Mouse (Mus musculus): Measurements from ENCODE around the gene Cd99l2. TPM values are rescaled to one million over a fixed set of nuclear protein-coding genes. Genes with fewer than 3 reads are reported as not detected.

The Cd99l2 gene
- total RNA-seq, 2 experiments from 2014 or later: 28.4 to 30.3 TPM

Small RNAs within 50 kb of the gene (microRNA-seq; reads per million reads assigned to microRNA genes)
- not detected for gene Gm23945

Other genes starting within 250 kb of the Cd99l2 start
- gene Mtmr1, start 128.1 kb downstream of the Cd99l2 start, total RNA-seq (2021): 10 to 100 TPM; 22.7 to 25.3 TPM
- gene Hmgb3, start 63.1 kb upstream of the Cd99l2 start, total RNA-seq (2021): 10 to 100 TPM; 41.4 to 49.0 TPM
- 1 to 10 TPM; 3.1 to 5.8 TPM for gene Gpr50, start 170.8 kb upstream of the Cd99l2 start, total RNA-seq (2021)